Mouse (Mus musculus): ENCODE measurements around the gene Mapt.

- no peak for TF ChIP-seq CTCF (IDR thresholded peaks at IDR 0.05; ENCODE audit: low read depth)
- TF ChIP-seq EP300 (IDR thresholded peaks at IDR 0.05; ENCODE audit: low read depth) = no peak
Measured at GRCm38 (mm10) chr11:104297671-104298070, 66.5 kb downstream of the Mapt start.

Data from liver, embryonic 14.5 days (tissue).